Mouse (Mus musculus): ENCODE measurements around the gene Ppfia4. TPM values are rescaled to one million over a fixed set of nuclear protein-coding genes. Genes with fewer than 3 reads are reported as not detected.

The Ppfia4 gene
- polyA plus RNA-seq, 1 experiment: 8.8 TPM

DNA sequence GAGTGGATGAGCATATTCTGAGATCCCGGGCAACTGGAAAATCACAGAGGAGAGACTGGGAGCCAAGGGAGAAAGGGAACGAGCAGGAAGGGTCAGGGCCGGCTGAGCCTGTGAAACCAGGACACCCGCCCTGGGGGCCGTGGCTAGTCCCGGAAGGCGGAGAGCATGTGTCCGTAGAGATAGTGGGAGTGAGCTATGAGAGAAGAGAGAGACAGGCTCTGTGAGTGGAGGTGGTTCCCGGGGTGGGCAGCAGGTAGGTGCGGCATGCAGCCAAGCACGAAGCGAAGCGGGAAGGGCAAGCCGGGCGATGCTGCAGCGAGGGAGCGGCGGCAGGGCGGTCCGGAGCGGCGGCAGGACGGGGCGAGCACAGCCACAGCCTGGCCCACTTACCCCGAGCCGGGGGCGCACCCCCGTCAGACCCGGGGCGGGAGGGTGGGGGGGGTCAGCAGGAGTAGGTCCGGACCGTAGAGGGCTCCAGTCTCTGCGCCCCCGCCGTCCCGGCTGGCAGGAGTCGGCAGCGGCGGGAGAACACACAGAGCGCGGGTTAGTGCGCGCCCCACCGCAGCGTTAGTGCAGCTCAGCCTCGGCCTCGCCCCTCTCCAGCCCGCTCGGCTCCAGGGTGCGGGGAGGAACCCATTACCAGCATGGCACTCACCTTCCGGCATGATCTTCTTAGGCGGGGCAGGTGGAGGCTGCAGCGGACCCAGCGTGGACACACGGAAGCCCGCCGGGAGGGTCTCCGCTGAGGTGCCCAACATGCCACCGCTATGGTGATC lies 33.9 kb downstream of the Ppfia4 start:
- H3K27me3 ChIP-seq (ENCODE audit: control insufficient read depth, insufficient read depth, low read length, poor library complexity, severe bottlenecking): peaks cover 2% of the 10 kb centered on the region; the same call in 1 of the 2 replicates

DNA sequence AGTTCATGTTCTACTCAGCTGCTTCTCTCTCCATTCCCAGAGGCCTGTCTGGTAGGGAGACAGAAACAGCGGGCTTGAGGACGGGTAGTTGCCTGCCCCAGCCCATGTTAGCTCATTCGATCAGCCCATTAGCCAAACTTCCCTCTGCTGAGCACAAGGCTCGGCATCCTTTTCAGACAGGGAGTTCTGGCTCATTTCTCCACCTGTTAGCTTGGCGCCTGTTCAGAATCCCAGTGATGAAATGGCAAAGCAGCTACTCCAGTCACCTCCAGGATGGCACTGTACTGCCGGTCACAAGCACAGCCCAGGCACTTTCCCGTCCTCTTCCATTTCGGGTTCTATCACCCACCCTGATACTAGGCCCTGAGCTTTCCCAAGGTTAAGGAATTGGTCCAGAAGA lies 35.5 kb downstream of the Ppfia4 start:
- Histone ChIP-seq H3K4me3 (ENCODE audit: low read depth, low read length) (no peak overlapping the region), H3K9me3 (replicated peaks; ENCODE audit: control insufficient read depth, insufficient read depth, low read length, poor library complexity, severe bottlenecking) (no peaks in the 10 kb centered on the region), H3K27me3 (ENCODE audit: control insufficient read depth, insufficient read depth, low read length, poor library complexity, severe bottlenecking) (peaks cover 2% of the 10 kb centered on the region; the same call in 1 of the 2 replicates), H3K4me1 (ENCODE audit: control insufficient read depth, insufficient read depth, low read length) (peaks cover 2% of the 10 kb centered on the region), H3K9ac (ENCODE audit: low read depth, poor library complexity, severe bottlenecking) (no peak overlapping the region), H3K36me3 (ENCODE audit: control insufficient read depth, insufficient read depth, low read length, poor library complexity, severe bottlenecking) (no peaks in the 10 kb centered on the region), H3K27ac (ENCODE audit: insufficient read depth, low read length) (no peak overlapping the region)
- TF ChIP-seq CTCF (IDR thresholded peaks at IDR 0.05; ENCODE audit: low read depth, low read length) (no peak), POLR2A (IDR thresholded peaks at IDR 0.05; ENCODE audit: insufficient read depth, low read length) (no peak), EP300 (IDR thresholded peaks at IDR 0.05; ENCODE audit: insufficient read depth, low read depth, low read length) (no peak)

More for the DNA sequence above, 33.9 kb downstream of the Ppfia4 start:
- no peak overlapping the region for H3K27ac ChIP-seq (ENCODE audit: insufficient read depth, low read length)
- no peaks in the 10 kb centered on the region for H3K4me1 ChIP-seq (ENCODE audit: control insufficient read depth, insufficient read depth, low read length)
- peak overlapping the region; percentile 73 for H3K9ac ChIP-seq (ENCODE audit: low read depth, poor library complexity, severe bottlenecking)
- peak overlapping the region; percentile 82 for H3K4me3 ChIP-seq (ENCODE audit: low read depth, low read length)
- no peaks in the 10 kb centered on the region for H3K9me3 ChIP-seq (replicated peaks; ENCODE audit: control insufficient read depth, insufficient read depth, low read length, poor library complexity, severe bottlenecking)
- no peaks in the 10 kb centered on the region for H3K36me3 ChIP-seq (ENCODE audit: control insufficient read depth, insufficient read depth, low read length, poor library complexity, severe bottlenecking)
- TF ChIP-seq CTCF (IDR thresholded peaks at IDR 0.05; ENCODE audit: low read depth, low read length) (no peak), POLR2A (IDR thresholded peaks at IDR 0.05; ENCODE audit: insufficient read depth, low read length) (no peak), EP300 (IDR thresholded peaks at IDR 0.05; ENCODE audit: insufficient read depth, low read depth, low read length) (no peak)

DNA sequence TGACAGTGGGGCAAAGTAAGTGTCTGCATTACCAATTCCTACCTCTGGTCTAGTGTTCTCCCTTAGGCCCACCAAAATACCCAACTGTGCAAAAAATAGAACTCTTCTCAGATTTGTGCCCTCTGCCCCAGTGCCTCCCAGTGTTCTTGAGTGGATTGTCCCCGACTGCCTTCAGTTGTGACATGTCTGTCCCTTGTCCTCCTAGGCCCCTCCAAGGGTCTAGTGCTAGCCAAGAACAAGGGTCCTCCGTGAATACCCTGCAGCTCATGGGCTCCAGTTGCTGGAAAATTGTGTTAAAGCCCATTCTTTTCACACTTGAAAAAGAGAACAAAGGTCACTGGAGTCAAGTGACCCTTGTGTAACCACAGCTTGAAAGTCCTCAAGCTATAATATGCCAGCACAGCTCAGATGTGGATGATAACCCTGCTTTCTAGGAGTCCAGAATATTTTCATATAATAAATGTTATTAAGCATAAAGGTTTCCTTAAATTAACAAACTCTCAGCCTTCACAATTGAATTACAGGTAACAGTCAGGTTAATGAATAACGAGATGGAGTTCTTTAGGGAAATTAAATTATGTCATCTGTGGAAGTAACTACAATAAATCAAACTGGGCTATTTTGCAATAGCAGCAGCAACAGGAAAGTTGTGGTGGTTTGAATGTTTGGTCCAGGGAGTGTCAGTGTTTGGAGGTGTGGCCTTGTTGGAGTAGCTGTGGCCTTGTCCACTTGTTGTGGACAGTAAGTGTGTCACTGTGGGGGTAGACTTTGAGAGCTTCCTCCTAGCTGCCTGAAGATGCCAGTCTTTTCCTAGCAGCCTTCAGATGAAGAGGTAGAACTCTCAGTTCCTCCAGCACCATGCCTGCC lies 38.8 kb downstream of the Ppfia4 start:
- H3K27me3 ChIP-seq (ENCODE audit: control insufficient read depth, insufficient read depth, low read length, poor library complexity, severe bottlenecking): peaks cover 2% of the 10 kb centered on the region; the same call in 1 of the 2 replicates
- TF ChIP-seq EP300 (IDR thresholded peaks at IDR 0.05; ENCODE audit: insufficient read depth, low read depth, low read length) (no peak), POLR2A (IDR thresholded peaks at IDR 0.05; ENCODE audit: insufficient read depth, low read length) (no peak), CTCF (IDR thresholded peaks at IDR 0.05; ENCODE audit: low read depth, low read length) (no peak)
- H3K4me3 ChIP-seq (ENCODE audit: low read depth, low read length): no peak overlapping the region
- no peak overlapping the region for H3K9ac ChIP-seq (ENCODE audit: low read depth, poor library complexity, severe bottlenecking)
- H3K4me1 ChIP-seq (ENCODE audit: control insufficient read depth, insufficient read depth, low read length): peaks cover 2% of the 10 kb centered on the region
- H3K9me3 ChIP-seq (replicated peaks; ENCODE audit: control insufficient read depth, insufficient read depth, low read length, poor library complexity, severe bottlenecking): no peaks in the 10 kb centered on the region
- no peaks in the 10 kb centered on the region for H3K36me3 ChIP-seq (ENCODE audit: control insufficient read depth, insufficient read depth, low read length, poor library complexity, severe bottlenecking)
- no peak overlapping the region for H3K27ac ChIP-seq (ENCODE audit: insufficient read depth, low read length)

DNA sequence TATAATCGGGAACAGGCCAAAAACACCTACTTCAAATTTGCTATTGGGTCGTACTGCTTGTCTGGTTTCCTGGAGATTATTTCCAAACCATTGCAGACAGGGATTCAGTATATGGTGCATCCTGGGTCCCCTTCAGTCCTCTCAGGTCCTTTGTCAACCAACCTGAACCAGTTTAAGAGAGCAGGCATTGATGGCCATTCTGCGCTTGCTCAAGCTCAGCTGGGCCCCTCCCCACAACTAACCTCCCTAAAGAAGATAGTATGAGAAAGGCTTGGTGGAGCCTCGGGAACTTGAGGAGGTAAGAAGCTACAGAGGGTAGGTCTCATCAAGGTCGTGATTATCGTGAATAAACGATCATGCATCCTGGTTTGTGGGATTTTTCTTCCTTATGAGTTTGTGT lies 39.5 kb downstream of the Ppfia4 start:
- Histone ChIP-seq H3K4me3 (ENCODE audit: low read depth, low read length) (no peak overlapping the region), H3K4me1 (ENCODE audit: control insufficient read depth, insufficient read depth, low read length) (peaks cover 2% of the 10 kb centered on the region), H3K9me3 (replicated peaks; ENCODE audit: control insufficient read depth, insufficient read depth, low read length, poor library complexity, severe bottlenecking) (no peaks in the 10 kb centered on the region), H3K36me3 (ENCODE audit: control insufficient read depth, insufficient read depth, low read length, poor library complexity, severe bottlenecking) (no peaks in the 10 kb centered on the region), H3K27ac (ENCODE audit: insufficient read depth, low read length) (no peak overlapping the region), H3K9ac (ENCODE audit: low read depth, poor library complexity, severe bottlenecking) (no peak overlapping the region), H3K27me3 (ENCODE audit: control insufficient read depth, insufficient read depth, low read length, poor library complexity, severe bottlenecking) (no peaks in the 10 kb centered on the region)
- TF ChIP-seq CTCF (IDR thresholded peaks at IDR 0.05; ENCODE audit: low read depth, low read length) (no peak), POLR2A (IDR thresholded peaks at IDR 0.05; ENCODE audit: insufficient read depth, low read length) (no peak), EP300 (IDR thresholded peaks at IDR 0.05; ENCODE audit: insufficient read depth, low read depth, low read length) (no peak)

DNA sequence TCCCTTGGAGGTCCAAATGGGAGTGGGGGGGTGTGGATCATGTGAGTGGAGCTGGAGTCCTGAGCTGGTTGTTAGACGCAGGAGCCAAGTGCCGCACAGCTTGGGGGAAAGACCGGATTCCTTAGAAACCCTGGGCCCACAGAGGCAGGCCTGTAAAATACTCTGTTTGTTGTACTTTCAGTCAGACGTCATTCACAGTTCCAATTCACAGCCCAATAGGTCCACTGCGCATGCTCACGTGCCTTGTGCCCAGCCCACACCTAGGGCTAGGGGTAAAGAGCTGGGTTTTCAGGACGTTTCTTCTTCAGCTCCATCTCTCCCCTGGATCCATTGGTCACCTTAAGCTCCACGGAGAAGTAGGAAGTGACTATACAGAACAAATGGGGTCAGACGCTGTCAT lies 40.1 kb downstream of the Ppfia4 start:
- Histone ChIP-seq H3K27me3 (ENCODE audit: control insufficient read depth, insufficient read depth, low read length, poor library complexity, severe bottlenecking) (no peaks in the 10 kb centered on the region), H3K9me3 (replicated peaks; ENCODE audit: control insufficient read depth, insufficient read depth, low read length, poor library complexity, severe bottlenecking) (no peaks in the 10 kb centered on the region), H3K9ac (ENCODE audit: low read depth, poor library complexity, severe bottlenecking) (no peak overlapping the region), H3K36me3 (ENCODE audit: control insufficient read depth, insufficient read depth, low read length, poor library complexity, severe bottlenecking) (no peaks in the 10 kb centered on the region), H3K4me1 (ENCODE audit: control insufficient read depth, insufficient read depth, low read length) (peaks cover 2% of the 10 kb centered on the region), H3K27ac (ENCODE audit: insufficient read depth, low read length) (no peak overlapping the region), H3K4me3 (ENCODE audit: low read depth, low read length) (no peak overlapping the region)
- TF ChIP-seq EP300 (IDR thresholded peaks at IDR 0.05; ENCODE audit: insufficient read depth, low read depth, low read length) (no peak), POLR2A (IDR thresholded peaks at IDR 0.05; ENCODE audit: insufficient read depth, low read length) (no peak), CTCF (IDR thresholded peaks at IDR 0.05; ENCODE audit: low read depth, low read length) (no peak)
